Mouse (Mus musculus) heart, postnatal 4 days (tissue): Measurements from ENCODE around the gene Cacna1i. TPM values are rescaled to one million over a fixed set of nuclear protein-coding genes. Genes with fewer than 3 reads are reported as not detected.
A peak's percentile ranks its signal among the peaks of the same experiment; 100 is the strongest.

Experiments used
- DNase-seq: peaks from one replicate; pipeline ENCODE4 v3.0.0; 2021
- total RNA-seq, 2 experiments: library from RNA; stranded (reverse); gene quantifications; 2 replicates each; pipeline ENCODE4 v1.2.3; 2021

The Cacna1i gene
- total RNA-seq, 2 experiments from 2014 or later = 0.05 TPM; not detected in 1

GRCm38 (mm10) chr15:80334766-80335165 is 47.7 kb downstream of the Cacna1i start:
- no peak for DNase-seq

- DNase-seq = no peak
Observed at GRCm38 (mm10) chr15:80335196-80335595, 48.2 kb downstream of the Cacna1i start.

DNA sequence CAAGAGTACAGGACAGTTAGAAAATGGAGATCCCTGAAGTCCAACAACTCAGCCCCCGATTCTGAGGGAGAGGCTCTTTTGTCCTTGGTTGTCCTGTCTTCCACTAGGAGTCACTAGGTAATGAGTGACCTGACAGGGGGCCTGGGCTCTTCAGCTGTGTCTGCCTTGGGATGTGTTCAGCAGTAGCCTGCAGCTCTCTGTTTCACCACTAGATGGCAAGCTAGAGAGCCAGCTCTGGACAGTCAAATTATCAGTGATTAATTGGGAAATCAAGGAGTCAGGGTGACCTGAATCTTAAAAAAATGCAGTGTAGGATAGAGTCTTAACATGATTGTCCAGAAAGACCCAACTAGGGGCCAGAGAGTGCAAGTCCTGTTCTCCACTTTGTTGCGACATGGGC is 53.3 kb downstream of the Cacna1i start:
- DNase-seq = peak; percentile 59

DNA sequence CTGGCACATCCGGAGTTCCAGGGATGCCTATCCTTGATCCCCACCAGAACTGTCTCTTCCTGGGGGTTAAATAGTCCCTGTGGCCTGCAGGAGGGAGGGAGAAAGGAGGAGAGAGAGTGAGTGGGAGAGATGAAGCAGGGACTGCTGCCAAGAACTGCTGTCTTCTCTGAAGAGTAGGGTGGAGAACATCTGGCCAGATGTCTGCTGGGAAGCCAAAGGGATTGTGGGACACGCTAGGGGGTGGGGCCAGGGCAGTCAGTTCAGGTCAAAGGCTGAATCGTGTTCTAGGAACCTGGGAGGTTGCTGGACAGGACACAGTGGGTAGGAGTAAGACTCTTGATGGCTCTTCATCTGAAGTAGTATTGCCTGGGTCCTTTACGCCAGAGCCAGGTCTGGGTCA is 55.4 kb downstream of the Cacna1i start:
- DNase-seq = no peak

DNA sequence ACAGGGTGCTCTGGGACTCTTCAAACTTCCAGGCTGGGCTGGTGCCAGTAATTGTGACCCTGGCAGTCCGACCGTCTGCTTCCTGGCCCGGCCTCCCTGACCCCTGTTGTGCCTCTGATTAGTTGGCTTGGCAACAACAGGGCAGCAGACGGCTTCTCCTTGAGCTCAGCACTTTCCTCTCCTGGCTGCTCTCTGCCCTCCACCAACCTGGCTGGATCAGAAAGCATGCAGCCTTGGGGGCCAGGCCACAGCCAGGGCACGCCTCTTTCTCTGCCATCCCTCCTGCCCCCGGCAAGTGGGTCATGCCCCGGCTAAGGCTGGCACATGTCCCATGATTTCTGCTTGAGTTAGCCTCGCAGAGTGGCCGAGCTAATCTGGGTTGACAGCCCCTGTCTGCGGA is 56.0 kb downstream of the Cacna1i start:
- peak; percentile 43 for DNase-seq

GRCm38 (mm10) chr15:80343731-80344130 is 56.7 kb downstream of the Cacna1i start:
- DNase-seq = no peak

DNA sequence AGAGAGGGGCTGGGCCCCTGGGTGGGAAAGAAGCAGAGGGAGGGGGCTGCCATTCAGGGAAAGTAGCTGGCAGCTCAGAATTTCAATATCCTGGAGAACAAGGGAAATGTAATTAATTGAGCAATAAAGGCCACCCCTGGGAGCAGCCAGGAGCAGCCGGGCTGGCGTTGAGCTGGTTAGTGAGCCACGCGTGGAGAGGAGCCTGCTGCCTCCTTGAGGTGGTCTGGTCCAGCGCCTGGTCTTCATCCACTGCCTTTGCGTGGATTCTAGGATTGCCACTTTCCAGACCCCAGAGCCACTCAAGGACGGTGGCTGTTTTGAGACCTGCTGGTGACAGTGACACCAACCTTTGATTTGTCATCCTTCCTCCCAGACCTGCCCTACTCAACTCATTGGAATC is 59.5 kb downstream of the Cacna1i start:
- no peak for DNase-seq

DNA sequence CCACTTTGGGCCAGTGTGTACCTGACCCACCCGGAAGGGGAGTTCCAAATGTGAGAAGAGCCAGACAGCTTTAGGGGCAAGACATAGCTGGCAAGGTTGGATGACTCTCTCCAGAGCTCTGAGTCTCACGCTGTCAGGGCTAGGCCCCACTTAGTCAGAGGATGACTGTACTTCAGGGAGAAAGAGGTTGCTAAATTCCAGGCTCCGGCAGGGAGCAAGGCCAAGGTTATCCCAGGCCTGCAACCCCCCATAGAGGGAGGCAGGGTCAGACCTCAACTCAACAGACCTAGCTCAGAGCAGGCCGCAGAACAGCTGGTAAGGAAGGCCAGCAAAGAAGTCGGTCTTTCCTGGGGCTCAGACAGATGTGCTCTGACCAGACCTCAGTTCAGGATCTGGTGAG is 63.4 kb downstream of the Cacna1i start:
- DNase-seq = no peak

GRCm38 (mm10) chr15:80358798-80359197 is 71.8 kb downstream of the Cacna1i start:
- peak; percentile 32 for DNase-seq

DNA sequence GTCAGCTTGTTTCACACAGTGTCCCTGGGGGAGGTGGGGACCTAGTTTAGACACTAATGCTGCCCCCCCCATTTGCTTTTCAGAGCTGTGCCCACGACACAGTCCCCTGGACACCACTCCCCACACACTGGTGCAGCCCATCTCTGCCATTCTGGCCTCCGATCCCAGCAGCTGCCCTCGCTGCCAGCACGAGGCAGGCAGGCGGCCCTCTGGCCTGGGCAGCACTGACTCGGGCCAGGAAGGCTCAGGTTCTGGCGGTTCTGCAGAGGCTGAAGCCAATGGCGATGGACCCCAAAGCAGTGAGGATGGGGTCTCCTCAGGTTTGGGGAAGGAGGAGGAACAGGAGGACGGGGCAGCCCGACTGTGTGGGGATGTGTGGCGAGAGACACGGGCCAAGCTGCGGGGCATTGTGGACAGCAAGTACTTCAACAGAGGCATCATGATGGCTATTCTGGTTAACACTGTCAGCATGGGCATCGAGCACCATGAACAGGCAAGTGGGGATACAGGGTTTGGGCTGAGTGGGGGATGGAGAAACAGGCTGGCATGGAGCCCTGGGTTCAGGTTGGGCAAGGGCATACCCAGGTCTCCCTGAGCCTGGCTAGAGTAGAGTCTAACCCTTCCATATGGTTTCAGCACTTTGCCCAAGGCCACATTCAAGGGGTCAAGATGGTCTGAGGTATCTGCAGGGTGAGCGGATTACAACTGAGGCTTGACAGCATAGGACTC is 74.9 kb downstream of the Cacna1i start:
- no peak for DNase-seq

GRCm38 (mm10) chr15:80362509-80363172 is 75.6 kb downstream of the Cacna1i start:
- DNase-seq = no peak

DNA sequence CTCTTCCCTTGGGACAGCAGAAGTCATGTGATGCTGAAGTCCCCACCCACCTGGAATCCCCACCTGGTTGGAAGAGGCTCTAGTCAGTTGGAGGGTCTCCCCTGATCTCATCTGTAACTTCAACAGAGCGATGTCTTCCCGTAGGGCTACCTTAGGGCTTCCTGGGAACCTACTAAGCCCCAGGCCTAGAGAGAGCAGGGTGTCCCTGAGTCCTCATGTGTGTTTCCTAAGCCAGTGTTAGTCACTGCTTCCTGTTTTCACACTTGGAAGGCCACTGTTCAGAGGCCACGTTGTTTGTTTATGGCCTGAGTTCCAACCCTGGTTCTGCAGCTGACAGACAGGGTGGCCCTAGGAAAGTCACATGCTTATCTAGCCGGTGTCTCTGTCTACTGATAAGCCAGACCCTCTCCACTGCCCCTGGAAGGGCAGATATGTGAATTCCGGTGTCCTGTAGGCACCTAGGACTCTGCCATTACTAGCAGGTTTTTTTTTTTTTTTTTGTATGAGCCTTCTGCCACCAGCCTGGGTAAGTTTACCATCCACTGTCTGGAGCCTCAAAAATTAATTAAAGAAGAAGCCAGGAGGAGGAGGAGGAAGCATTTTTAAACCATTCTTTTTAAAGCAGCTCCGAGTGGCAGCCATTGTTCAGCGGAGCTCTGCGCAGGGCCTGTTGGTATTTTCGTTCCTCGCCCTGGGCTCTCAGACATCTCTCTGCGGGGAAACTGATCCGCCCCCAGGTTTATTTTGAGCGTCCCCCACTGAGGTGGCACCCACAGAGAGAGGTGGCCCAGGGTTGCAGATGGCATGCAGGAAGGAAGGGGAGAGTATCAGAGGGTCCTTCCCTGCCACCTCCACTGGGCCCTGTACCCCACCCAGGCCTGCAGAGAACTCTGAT is 77.0 kb downstream of the Cacna1i start:
- DNase-seq = no peak

DNA sequence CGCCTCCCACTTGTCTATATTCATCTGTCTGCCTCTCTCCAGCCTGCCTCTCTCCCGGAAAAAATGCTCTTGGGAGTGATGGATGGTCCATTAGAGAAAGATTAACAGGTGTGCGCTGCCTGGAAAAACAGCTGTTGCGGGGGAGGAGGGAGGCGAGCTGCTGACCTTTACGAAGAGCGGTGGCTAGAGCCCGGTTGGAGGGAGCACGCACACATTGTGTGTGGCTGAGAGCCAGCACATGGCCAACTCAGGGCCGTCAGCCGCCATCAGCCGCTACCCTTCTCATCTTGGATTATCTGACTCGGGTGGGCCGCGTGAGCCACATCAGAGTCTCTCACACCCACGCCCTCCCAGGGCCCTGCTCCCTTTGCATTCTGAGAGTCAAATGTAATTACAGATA is 79.9 kb downstream of the Cacna1i start:
- DNase-seq = no peak

GRCm38 (mm10) chr15:80373219-80373964 is 86.4 kb downstream of the Cacna1i start:
- DNase-seq = no peak

DNA sequence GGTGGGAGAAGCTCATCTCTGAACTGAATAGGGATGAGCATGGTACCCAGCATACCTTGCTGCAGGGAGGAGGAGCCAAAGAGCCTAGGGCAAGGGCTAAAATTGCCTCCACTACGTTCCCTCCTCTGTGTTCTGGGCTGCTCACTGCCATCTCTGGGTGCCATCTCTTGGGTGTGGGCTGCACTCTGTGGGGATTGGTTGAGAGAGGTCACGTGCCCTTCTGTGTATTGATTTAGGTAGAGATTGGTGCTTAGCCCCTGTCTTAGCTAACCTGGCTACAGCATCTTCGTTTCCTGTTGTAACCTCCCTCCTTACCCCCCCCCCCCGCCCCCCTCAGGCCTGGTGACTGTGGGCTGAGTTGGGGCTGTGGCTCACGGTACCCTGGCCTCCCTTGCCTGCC is 87.8 kb downstream of the Cacna1i start:
- DNase-seq = no peak

DNA sequence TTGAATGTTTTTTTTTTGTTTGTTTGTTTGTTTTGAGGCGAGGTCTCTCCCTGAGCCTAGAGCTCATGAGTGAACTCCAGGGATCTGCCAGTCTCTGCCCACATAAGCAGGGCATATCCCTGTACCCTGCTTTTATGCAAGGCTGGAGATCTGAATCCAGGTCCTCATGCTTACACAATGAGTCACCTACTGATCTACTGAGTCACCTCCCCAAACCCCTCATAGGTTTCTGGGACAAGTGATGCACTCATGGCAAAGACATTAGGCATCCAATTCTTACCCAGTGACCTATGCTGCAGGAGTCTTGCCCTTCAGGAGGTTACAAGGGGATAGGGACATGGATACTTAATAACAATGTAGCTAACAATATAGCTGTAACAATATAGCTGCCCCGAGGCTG is 100.1 kb downstream of the Cacna1i start:
- DNase-seq = no peak

- no peak for DNase-seq
Observed at GRCm38 (mm10) chr15:80391791-80392190, 104.8 kb downstream of the Cacna1i start.

GRCm38 (mm10) chr15:80395035-80395434 is 108.0 kb downstream of the Cacna1i start:
- no peak for DNase-seq

GRCm38 (mm10) chr15:80399451-80399850 is 112.4 kb downstream of the Cacna1i start:
- no peak for DNase-seq

- no peak for DNase-seq
Observed at GRCm38 (mm10) chr15:80401387-80401898, 114.4 kb downstream of the Cacna1i start.

DNA sequence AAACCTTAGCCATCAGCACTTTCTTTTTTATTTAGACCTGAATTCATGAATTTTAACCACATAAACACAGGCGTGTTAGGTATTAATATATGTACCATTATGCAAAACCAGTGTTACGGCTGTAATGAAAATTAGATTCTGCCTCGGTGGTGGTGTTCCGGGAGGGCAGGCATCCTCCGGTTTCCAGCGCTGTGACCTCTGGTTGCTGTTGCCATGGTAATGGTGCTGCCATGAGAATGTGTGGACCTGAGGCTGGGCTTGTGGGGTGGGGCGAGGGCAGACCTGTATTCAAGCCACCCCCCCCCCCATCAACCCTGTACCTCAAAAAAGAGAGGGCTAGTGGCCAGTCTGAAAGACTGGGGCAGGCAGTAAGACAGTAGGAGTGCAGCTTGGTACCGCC is 114.9 kb downstream of the Cacna1i start:
- DNase-seq = no peak

GRCm38 (mm10) chr15:80407873-80408272 is 120.8 kb downstream of the Cacna1i start:
- DNase-seq = peak; percentile 32
